Mouse (Mus musculus) liver, adult 2 months (tissue): Measurements from ENCODE around the gene Iqca. TPM values are rescaled to one million over a fixed set of nuclear protein-coding genes. Genes with fewer than 3 reads are reported as not detected.

Experiments
- DNase-seq: peaks from one replicate; pipeline ENCODE4 v3.0.0-alpha.2; 2011; ENCODE audit warnings: low read depth, low spot score; ENCODE audit errors: extremely low read depth
- H3K27ac ChIP-seq: fragments of 200-500 bp; replicated peaks from 2 replicates; pipeline ENCODE4 v1.5.1; 2012; ENCODE audit warnings: low read depth, mild to moderate bottlenecking, control low read depth, inconsistent platforms, low read length; ENCODE audit not compliant: insufficient read depth
- H3K27me3 ChIP-seq: fragments of 200-500 bp; 2 replicates; pipeline ENCODE4 v1.6.1; 2012; ENCODE audit warnings: mild to moderate bottlenecking, moderate library complexity, low read length, inconsistent platforms; ENCODE audit not compliant: control insufficient read depth, insufficient read depth
- H3K36me3 ChIP-seq: fragments of 200-500 bp; 2 replicates; pipeline ENCODE4 v1.6.1; 2012; ENCODE audit warnings: low read length, inconsistent platforms; ENCODE audit not compliant: control insufficient read depth, insufficient read depth
- H3K4me1 ChIP-seq: fragments of 200-500 bp; 2 replicates; pipeline ENCODE4 v1.6.1; 2011; ENCODE audit warnings: low read length; ENCODE audit not compliant: control insufficient read depth, insufficient read depth
- H3K4me3 ChIP-seq: fragments of 200-500 bp; 2 replicates; pipeline ENCODE4 v1.5.1; 2011; ENCODE audit warnings: low read depth, mild to moderate bottlenecking, control low read depth, low read length, moderate library complexity; ENCODE audit not compliant: insufficient read depth
- H3K79me2 ChIP-seq: fragments of 200-500 bp; 2 replicates; pipeline ENCODE4 v1.6.1; 2012; ENCODE audit warnings: inconsistent platforms, mild to moderate bottlenecking, low read length, moderate library complexity; ENCODE audit not compliant: control insufficient read depth, insufficient read depth
- H3K9ac ChIP-seq: fragments of 200-500 bp; 2 replicates; pipeline ENCODE4 v1.6.1; 2012; ENCODE audit warnings: low read depth, mild to moderate bottlenecking, control low read depth, inconsistent platforms, low read length
- CTCF ChIP-seq: fragments of 200-500 bp; IDR thresholded peaks from 2 replicates; pipeline ENCODE4 v1.5.1; 2011; ENCODE audit warnings: low read depth, low read length, control low read depth
- POLR2A ChIP-seq: fragments of 200-500 bp; IDR thresholded peaks from 2 replicates; pipeline ENCODE4 v1.6.1; 2011; ENCODE audit warnings: low read length, control low read depth; ENCODE audit not compliant: insufficient read depth; ENCODE audit errors: extremely low read depth
- WGBS: fragments of 180-500 bp; shearing (Covaris S2); methylation state at CpG from one replicate; pipeline ENCODE4 v1.1.7; 2018; 5-methylcytosine and 5-hydroxymethylcytosine counted together
- polyA plus RNA-seq: library from polyadenylated mRNA; depleted of rRNA; stranded (reverse); fragments of >200 nt; gene quantifications from 2 replicates; pipeline ENCODE4 v1.2.3, GENCODE M21; 2012; rRNA removed
- total RNA-seq: library from RNA; depleted of rRNA; stranded (reverse); fragments of >200 nt; gene quantifications from 2 replicates; pipeline ENCODE4 v1.2.3, GENCODE M21; 2014; rRNA removed

The Iqca gene
- total RNA-seq, result not detected in 2 replicates
- not detected in 2 replicates for polyA plus RNA-seq

DNA sequence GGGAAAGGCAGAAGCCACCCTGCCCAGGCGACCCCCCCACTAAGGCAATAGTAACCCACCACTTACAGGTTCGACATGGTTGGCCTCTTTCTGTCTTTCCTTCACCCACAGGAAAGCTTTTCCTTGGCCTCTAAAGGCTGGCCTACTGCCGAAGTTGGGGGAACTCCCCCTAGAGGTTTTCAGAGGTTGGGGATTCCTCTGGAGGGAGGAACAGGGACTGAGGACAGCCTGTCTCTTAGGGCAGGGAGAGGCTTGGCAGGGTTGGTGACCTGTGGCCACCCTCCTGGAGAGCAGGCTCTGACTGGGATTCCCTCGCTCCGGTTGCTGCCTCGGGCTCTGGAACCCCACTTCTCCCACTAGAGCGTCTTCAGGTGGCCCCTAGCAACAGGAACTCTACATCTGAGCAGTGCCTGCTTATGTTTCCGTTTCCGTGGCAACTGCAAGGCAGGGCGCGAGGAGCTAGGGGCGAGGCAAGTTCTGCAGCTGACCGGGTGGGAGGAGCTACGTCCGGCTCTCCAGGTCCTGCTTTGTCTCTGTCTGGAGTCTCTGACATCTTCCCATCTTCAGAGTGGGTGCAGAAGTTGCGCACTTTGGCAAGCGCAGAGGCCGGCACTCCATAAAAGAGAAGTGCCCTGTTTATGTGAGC, at the start of gene Iqca:
Iqca (minus strand) TSS at position 303 of the 646 bp plus-strand sequence.
- no peak within 1 kb of the TSS for H3K9ac ChIP-seq
- no peak for TF ChIP-seq CTCF
- no peak for TF ChIP-seq POLR2A
- 9% methylated on average over 18 of the region's 18 CpGs for WGBS
- no peaks in the 10 kb centered on the region for H3K36me3 ChIP-seq
- H3K4me3 ChIP-seq, result no peak within 1 kb of the TSS
- no peak for DNase-seq
- no peaks in the 10 kb centered on the region for H3K4me1 ChIP-seq
- H3K79me2 ChIP-seq, result no peaks in the 10 kb centered on the region
- H3K27me3 ChIP-seq, result no peaks in the 10 kb centered on the region
- H3K27ac ChIP-seq, result no peak within 1 kb of the TSS

DNA sequence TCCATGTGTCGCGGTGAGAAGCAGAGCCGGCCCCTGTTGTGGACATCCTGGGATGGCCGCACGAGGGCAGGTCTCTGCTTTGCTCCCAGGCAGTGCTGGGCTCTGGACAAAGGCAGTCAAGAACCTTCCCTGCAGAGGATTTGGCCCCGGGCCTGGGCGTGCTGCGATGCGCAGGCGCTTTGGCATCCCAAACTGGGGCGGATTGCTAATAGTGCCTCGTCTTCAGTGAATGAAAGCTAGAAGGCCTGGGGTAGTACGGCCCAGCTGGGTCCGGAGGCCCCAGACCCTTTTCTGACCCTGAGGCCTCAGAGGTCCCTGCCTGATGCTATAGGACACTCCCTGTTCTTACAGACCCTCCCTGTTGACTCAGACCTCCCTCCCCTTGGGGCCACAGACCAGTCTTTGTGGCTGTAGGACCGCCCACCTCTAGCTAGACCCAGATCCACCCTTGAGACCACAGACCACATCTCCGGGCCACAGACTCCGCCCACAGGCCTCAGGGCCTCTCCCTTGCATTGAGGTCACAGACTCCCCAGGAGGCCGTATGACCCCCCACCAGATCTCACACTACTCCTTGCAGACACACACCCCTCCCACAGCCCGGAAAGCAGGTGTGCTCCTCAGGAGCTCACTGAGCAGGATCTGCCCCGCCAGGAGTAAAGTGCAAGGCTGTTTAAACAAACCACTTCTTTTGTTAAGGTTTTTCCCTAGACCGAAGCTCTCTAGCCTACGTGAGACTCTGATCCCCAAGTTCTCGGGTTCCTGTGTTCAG, 49.2 kb upstream of the Iqca start:
- H3K4me3 ChIP-seq, result no peak overlapping the region
- no peaks in the 10 kb centered on the region for H3K36me3 ChIP-seq
- H3K79me2 ChIP-seq, result no peaks in the 10 kb centered on the region
- peak; percentile 8 for DNase-seq
- TF ChIP-seq CTCF, result peak; percentile 22; the same call in 1 of the 2 replicates
- no peak for TF ChIP-seq POLR2A
- 17% methylated on average over 23 of the region's 23 CpGs for WGBS
- H3K27me3 ChIP-seq, result 0 out of 2 replicates have a peak, but pooled peaks cover 5% of the 10 kb centered on the region
- H3K4me1 ChIP-seq, result no peaks in the 10 kb centered on the region
- H3K9ac ChIP-seq, result no peak overlapping the region
- no peak overlapping the region for H3K27ac ChIP-seq

DNA sequence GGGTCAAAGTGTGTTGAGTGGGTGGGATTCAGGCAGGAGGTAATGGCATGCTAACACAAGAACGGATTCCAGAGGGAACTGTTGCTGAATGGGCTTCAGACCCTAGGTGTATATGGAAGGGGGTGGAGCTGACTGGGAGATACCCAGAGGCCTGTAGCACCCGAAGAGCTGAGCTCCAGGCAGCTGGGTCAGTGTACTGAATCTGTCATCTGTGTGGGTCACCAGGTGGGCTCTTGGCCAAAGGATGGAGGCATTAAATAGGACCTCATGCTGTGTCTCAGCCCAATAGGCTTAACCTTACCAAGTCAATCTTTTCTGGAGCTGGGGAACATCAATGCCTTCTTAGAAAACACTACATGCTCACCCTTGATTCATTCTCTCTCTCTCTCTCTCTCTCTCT, 48.5 kb upstream of the Iqca start:
- Histone ChIP-seq H3K27me3 (0 out of 2 replicates have a peak, but pooled peaks cover 5% of the 10 kb centered on the region), H3K4me3 (no peak overlapping the region), H3K4me1 (no peaks in the 10 kb centered on the region), H3K27ac (no peak overlapping the region), H3K9ac (no peak overlapping the region), H3K36me3 (no peaks in the 10 kb centered on the region), H3K79me2 (no peaks in the 10 kb centered on the region)
- DNase-seq, result no peak
- TF ChIP-seq CTCF (no peak), POLR2A (no peak)
- 39% methylated on average over 2 of the region's 2 CpGs for WGBS

DNA sequence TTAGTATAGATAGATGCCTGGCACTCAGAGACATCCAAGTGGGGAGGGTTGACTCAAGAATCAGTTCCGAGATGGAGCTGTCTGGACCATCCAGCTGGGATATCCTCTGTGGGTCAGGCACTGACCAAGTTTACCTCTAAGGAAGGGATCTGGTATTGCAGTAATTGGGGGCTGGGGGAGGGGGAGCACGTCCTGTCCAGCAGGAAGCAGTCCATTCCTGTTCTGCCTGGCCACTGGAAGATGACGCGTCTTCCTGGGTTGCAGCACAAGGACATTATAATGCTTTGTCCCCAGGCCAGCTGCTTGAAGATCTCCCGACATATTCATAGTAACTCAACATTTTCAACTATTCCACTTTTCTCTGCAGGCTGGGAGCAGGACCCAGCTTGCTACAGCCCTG, 48.0 kb upstream of the Iqca start:
- no peaks in the 10 kb centered on the region for H3K79me2 ChIP-seq
- H3K9ac ChIP-seq, result no peak overlapping the region
- H3K4me1 ChIP-seq, result no peaks in the 10 kb centered on the region
- TF ChIP-seq POLR2A (no peak), CTCF (no peak)
- no peaks in the 10 kb centered on the region for H3K36me3 ChIP-seq
- DNase-seq, result no peak
- no peak overlapping the region for H3K27ac ChIP-seq
- H3K4me3 ChIP-seq, result no peak overlapping the region
- 0 out of 2 replicates have a peak, but pooled peaks cover 5% of the 10 kb centered on the region for H3K27me3 ChIP-seq
- 64% methylated on average over 5 of the region's 5 CpGs for WGBS

DNA sequence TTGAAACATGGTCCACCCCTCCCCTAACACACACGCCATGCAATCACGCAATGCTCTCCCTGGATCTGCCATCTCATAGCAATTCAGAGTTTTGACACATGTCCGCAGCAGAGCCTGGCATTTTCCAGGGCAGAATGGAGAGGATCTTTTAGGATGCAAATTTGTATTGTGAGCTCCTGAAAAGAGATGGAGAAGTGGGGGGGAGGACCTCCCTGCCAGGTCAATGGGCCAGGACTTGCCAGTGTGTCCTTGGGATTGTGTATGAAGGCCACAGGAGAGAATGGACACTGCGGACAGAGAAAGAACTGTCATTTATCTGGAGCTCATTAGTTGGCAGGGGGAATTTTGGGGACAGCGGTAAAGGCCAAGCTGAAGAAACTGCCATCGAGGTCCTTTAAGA, 35.8 kb upstream of the Iqca start:
- TF ChIP-seq POLR2A (no peak), CTCF (no peak)
- H3K27me3 ChIP-seq, result no peaks in the 10 kb centered on the region
- DNase-seq, result no peak
- H3K4me3 ChIP-seq, result no peak overlapping the region
- H3K9ac ChIP-seq, result no peak overlapping the region
- H3K4me1 ChIP-seq, result no peaks in the 10 kb centered on the region
- no peak overlapping the region for H3K27ac ChIP-seq
- no peaks in the 10 kb centered on the region for H3K36me3 ChIP-seq
- no peaks in the 10 kb centered on the region for H3K79me2 ChIP-seq
- 89% methylated on average over 6 of the region's 6 CpGs for WGBS
